Mouse (Mus musculus) liver, adult 2 months (tissue): ENCODE results near the gene Ppox.

ENCODE experiments used
- CTCF ChIP-seq: fragments of 200-500 bp; IDR thresholded peaks from 2 replicates; pipeline ENCODE4 v1.5.1; 2011; ENCODE audit warnings: low read depth, low read length, control low read depth
- POLR2A ChIP-seq: fragments of 200-500 bp; IDR thresholded peaks from 2 replicates; pipeline ENCODE4 v1.6.1; 2011; ENCODE audit warnings: low read length, control low read depth; ENCODE audit not compliant: insufficient read depth; ENCODE audit errors: extremely low read depth

DNA sequence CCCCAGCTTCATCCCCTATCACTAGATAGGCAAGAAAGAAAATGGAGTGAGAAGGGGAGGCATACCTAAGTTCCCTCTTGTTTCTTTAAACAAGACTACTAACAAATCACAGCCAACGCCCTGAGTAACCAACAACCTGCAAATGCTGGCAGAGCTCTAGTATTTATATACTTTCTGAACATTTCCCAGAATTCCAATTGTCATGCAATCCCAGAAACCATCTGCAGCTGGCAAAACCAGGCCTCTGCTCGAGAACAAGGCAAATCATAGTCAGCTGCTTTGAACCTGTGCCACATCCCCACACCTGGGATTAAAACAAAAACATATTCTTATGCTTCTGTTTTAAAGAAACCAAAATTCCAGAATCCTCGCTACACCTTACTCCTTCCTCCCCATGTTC, 12.4 kb upstream of the Ppox start:
- TF ChIP-seq CTCF (no peak), POLR2A (no peak)
